ENCODE assay signal across 8 mouse cellular contexts in the genomic region with DNA sequence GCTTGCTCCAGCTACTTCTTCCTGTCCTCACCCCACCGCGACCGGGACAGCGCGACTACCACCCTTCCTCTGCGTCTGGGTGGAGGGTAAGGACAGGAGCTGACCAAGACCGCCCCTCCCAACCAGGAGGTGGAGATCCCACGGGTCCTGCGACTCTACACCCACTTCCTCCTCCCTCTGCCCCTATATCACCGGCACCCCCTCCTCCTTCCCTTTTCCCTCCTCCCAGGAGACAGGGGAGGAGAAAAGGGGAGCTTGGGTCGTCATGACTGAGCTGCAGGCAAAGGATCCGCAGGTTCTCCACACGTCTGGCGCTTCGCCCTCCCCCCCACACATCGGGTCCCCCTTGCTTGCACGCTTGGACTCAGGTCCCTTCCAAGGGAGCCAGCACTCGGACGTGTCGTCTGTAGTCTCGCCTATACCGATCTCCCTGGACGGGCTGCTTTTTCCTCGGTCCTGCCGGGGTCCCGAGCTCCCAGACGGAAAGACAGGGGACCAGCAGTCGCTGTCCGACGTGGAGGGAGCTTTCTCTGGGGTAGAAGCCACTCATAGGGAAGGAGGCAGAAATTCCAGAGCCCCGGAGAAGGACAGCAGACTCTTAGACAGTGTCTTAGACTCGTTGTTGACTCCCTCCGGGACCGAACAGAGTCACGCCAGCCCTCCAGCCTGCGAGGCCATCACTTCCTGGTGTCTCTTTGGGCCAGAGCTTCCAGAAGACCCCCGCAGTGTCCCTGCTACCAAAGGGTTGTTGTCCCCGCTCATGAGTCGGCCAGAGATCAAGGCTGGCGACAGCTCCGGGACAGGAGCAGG. TPM values are rescaled to one million over a fixed set of nuclear protein-coding genes. Genes with fewer than 3 reads are reported as not detected.
DNase-seq lines count a peak whose midpoint lies in the region; ATAC-seq and TF ChIP-seq lines count a peak whose summit lies in the region.

No protein-coding gene starts in this region.

- H3K4me3 ChIP-seq in E14TG2a.4 (replicated peaks; ENCODE audit: low read length), result peak overlapping the region; percentile 85
- peak overlapping the region; percentile 59 for H3K4me3 ChIP-seq in embryonic facial prominence, embryonic 13.5 days
- peak overlapping the region; percentile 69 for H3K4me3 ChIP-seq in hindbrain, embryonic 16.5 days (ENCODE audit: low read length)

- WGBS in embryonic facial prominence, embryonic 13.5 days, result under 1% methylated on average over 41 of the region's 41 CpGs
- WGBS in hindbrain, embryonic 16.5 days, result 1% methylated on average over 41 of the region's 41 CpGs

- H3K36me3 ChIP-seq in E14TG2a.4 (ENCODE audit: insufficient read depth, low read length), result no peaks in the 10 kb centered on the region
- no peaks in the 10 kb centered on the region for H3K36me3 ChIP-seq in embryonic facial prominence, embryonic 13.5 days
- no peaks in the 10 kb centered on the region for H3K36me3 ChIP-seq in hindbrain, embryonic 16.5 days (ENCODE audit: control insufficient read depth, insufficient read depth, low read length)

- peak overlapping the region; percentile 95 for H3K4me2 ChIP-seq in embryonic facial prominence, embryonic 13.5 days
- H3K4me2 ChIP-seq in hindbrain, embryonic 16.5 days (ENCODE audit: low read length), result peak overlapping the region; percentile 86

- peak overlapping the region; percentile 69 for H3K9ac ChIP-seq in embryonic facial prominence, embryonic 13.5 days
- peak overlapping the region; percentile 86 for H3K9ac ChIP-seq in hindbrain, embryonic 16.5 days (ENCODE audit: low read depth, low read length)

- TF ChIP-seq CTCF in E14TG2a.4 (conservative IDR thresholded peaks at IDR 0.05; ENCODE audit: low read length), result no peak

- peaks cover 17% of the 10 kb centered on the region for H3K4me1 ChIP-seq in E14TG2a.4 (replicated peaks; ENCODE audit: low read depth, low read length)
- H3K4me1 ChIP-seq in embryonic facial prominence, embryonic 13.5 days, result peaks cover 24% of the 10 kb centered on the region
- peaks cover 15% of the 10 kb centered on the region for H3K4me1 ChIP-seq in hindbrain, embryonic 16.5 days (ENCODE audit: control insufficient read depth, insufficient read depth, low read depth, low read length)

- no peaks in the 10 kb centered on the region for H3K9me3 ChIP-seq in E14TG2a.4 (ENCODE audit: low read length)
- H3K9me3 ChIP-seq in embryonic facial prominence, embryonic 13.5 days, result no peaks in the 10 kb centered on the region
- no peaks in the 10 kb centered on the region for H3K9me3 ChIP-seq in hindbrain, embryonic 16.5 days (ENCODE audit: control insufficient read depth, low read length)

- H3K27ac ChIP-seq in embryonic facial prominence, embryonic 13.5 days, result no peak overlapping the region
- H3K27ac ChIP-seq in hindbrain, embryonic 16.5 days (ENCODE audit: low read depth, low read length), result peak overlapping the region; percentile 82; the same call in 1 of the 2 replicates

- DNase-seq in WW6 (ENCODE audit: low read depth, low spot score), result peak; percentile 24
- DNase-seq in left cerebral cortex, postnatal 4 days, result peak; percentile 31
- DNase-seq in right cerebral cortex, postnatal 4 days, result peak; percentile 35

- peaks cover 67% of the 10 kb centered on the region for H3K27me3 ChIP-seq in E14TG2a.4 (ENCODE audit: insufficient read depth, low read length)
- peaks cover 60% of the 10 kb centered on the region for H3K27me3 ChIP-seq in embryonic facial prominence, embryonic 13.5 days
- H3K27me3 ChIP-seq in hindbrain, embryonic 16.5 days (replicated peaks; ENCODE audit: control insufficient read depth, insufficient read depth, low read length), result no peaks in the 10 kb centered on the region; the same call in 1 of the 2 replicates

- intact Hi-C loops in left cerebral cortex, postnatal 4 days (cut with DNase I), result no loop called here

- ATAC-seq in embryonic facial prominence, embryonic 13.5 days (ENCODE audit: insufficient number of reproducible peaks, insufficient read depth, low FRiP score, low TSS enrichment, low read depth), result no peak
- peak; percentile 13 for ATAC-seq in hindbrain, embryonic 16.5 days
- ATAC-seq in megakaryocyte progenitor cell, adult 5-6 weeks (replicated peaks; ENCODE audit: poor library complexity), result peak; percentile 72
- ATAC-seq in CD4-positive, CD25-positive, alpha-beta regulatory T cell, adult 4 months, result no peak

RNA-seq across cellular contexts. Expression of a gene that starts 0.8 kb away (rescaled TPM):
- polyA plus RNA-seq in embryonic facial prominence, embryonic 13.5 days (2015; fragmentation: Nextera tagmentation; extraction: Ambion mirVana), result 0.22 and 0.33 TPM in 2 replicates
- 4.2 TPM in 2 replicates for polyA plus RNA-seq in hindbrain, embryonic 16.5 days (2015; fragmentation: Nextera tagmentation; extraction: Ambion mirVana)
- total RNA-seq in left cerebral cortex, postnatal 4 days (2021), result 1 to 10 TPM; 6.2 to 6.3 TPM
- total RNA-seq in megakaryocyte progenitor cell, adult 5-6 weeks (2015), result not detected in 2 replicates
- total RNA-seq in megakaryocyte progenitor cell, adult 5-6 weeks (2017), result not detected in 2 replicates
- polyA plus RNA-seq in CD4-positive, CD25-positive, alpha-beta regulatory T cell, adult 4 months (2017; shearing (Covaris generic)), result not detected

Comparison
In these comparisons a context has a peak if more than half of its experiments do, and no peak if none do; other contexts are left out.
1. ATAC-seq: peak in hindbrain, embryonic 16.5 days (single experiment) and megakaryocyte progenitor cell, adult 5-6 weeks (single experiment); none in embryonic facial prominence, embryonic 13.5 days (single experiment) and CD4-positive, CD25-positive, alpha-beta regulatory T cell, adult 4 months (single experiment).
2. Peak in every context shown above with its lines, with median percentiles within 50 percentile points of each other: H3K4me3 ChIP-seq and DNase-seq.